Mouse (Mus musculus) thymus, postnatal 25 days (tissue): ENCODE data around the gene Slc38a6.

ENCODE experiments used
- DNase-seq: peaks from one replicate; pipeline ENCODE4 v3.0.0; 2022

The Slc38a6 gene

DNA sequence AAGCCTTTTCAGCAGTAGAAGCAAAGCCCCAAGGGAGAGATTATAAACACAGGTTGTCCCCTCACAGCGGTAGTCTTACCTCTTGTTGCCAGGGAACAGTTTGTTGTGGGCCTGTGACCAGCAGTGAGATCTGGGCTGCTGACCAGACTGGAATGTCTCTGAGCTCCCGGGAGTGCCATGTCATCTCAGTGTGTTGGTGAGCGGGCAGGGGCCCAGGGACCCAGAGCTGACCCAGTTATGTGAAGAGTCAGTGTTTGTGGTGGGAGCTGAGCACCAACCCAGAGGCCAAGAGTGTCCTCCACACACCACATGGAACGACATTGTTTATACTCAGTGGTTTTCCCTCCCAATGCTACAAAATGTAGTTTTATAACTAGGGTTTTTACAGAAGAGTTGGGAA, 112.8 kb downstream of the Slc38a6 start:
- DNase-seq: no peak

DNA sequence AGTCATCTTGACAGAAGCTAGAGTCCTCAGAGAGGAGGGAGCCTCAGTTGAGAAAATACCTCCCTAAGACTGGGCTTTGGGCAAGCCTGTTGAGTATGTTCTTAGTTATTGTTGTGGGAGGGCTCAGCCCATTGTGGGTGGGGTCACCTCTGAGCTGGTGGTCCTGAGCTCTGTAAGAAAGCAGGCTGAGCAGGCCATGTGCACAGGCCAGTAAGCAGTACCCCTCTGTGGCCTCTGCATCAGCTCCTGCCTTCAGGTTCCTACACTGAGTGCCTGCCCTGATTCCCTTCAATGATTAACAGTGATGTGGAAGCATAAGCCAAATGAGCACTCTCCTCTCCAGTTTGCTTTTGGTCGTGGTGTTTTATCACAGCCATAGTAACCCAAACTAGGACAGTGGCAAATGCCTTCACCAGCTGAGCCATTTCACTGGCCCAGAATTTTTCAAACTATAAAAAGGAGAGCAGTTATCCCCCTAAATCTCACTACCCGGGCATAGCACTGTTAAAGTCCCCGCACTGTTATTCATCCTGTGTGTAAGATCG, 114.0 kb downstream of the Slc38a6 start:
- DNase-seq: no peak

DNA sequence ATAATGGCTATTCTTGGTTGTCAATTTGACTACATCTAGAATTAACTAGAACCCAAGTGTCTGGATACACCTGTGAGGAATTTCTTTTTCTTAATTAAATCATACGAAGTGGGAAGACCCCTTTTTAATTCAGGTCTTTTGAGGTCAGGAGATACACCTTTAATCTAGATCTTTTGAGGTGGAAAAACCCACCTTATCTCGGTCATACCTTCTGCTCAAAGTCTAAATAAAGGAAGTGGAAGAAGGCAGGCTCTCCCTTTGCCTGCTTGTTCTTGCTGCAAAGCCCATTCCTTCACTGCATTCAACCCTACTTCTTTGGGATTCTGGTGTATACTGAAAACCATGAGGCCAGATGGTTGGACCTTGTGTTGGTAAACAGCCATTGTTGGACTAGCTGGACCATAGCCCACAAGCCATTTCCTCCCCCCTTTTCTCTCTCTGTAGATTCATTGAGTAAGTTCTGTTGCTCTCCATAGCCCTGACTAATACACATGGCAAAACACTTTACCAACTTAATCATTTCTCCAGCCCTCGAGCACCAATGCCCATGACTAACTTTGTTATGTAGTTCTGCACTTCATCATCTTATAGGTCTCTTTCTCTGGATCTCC, 115.0 kb downstream of the Slc38a6 start:
- DNase-seq: no peak

DNA sequence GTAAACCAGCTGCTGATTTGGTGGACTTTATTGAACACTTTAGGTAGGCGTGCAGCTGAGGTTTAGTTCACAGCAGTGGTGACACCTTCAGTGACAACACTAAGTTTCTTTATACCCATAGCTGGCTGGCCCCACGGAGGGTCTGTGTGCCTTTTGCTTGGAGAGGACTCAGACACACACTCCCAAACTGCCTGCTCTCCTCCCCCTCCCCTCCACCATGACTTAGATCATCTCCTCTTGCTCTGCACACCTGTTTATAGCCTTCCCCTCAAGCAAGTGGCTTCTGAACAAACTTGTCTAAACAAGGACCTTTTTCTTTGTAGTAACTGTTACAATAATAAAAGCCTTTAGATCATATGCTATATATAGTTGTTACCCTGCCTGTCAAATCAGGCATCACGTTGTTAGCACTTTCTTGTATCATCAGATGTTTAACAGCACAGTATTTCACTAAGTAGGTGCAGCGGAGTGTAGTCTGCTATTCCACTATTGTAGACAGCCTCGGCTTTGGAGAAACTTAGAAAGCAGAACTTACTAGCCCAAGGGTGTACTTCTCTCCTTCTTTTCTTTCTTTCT, 115.6 kb downstream of the Slc38a6 start:
- DNase-seq: peak; percentile 50

DNA sequence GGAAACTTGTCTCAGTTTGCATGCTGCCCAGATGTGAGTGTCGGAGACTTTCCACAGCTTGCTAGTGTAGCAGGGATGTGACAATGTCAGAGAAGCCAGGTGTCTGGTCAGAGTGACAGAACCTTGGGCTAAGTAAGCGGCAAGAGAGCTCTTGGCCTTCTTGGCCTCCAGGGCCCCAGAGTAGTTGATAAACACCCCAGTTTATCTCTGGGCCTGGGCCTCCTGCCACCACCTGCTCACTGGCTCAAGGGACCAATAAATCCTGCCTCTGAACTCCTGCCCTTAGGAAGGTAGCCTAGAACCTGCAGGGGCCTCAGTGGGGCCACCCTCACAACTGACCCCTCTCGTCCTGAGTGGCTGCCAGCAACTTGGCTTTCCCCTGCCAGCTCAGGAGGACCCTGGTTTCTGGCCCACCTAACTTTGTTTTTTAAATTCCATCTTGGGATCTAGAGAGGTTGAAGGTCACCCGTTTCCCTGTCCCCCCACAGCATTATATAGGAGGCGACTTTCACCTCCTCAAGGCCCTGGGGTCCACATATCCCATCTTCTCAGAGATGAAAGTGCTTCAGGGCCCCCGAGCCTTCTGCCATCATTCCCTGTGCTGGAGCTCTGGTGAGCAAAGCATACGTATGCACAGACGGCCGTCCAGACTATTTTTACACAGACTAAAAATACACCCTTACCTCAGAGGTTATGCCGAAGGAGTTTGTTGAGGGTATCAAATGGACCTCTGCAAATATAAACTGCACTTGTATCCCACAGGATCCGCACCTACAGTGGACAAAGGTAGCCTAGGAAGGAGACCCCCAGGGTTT, 116.5 kb downstream of the Slc38a6 start:
- DNase-seq: no peak
